Mouse (Mus musculus): ENCODE data around the gene Cntn4.
A peak's percentile ranks its signal among the peaks of the same experiment; 100 is the strongest.

The Cntn4 gene

GRCm38 (mm10) chr6:105677149-105678031 is at the start of gene Cntn4:
Cntn4 (plus strand) TSS chr6:105677660.
- DNase-seq: peak; percentile 47

DNA sequence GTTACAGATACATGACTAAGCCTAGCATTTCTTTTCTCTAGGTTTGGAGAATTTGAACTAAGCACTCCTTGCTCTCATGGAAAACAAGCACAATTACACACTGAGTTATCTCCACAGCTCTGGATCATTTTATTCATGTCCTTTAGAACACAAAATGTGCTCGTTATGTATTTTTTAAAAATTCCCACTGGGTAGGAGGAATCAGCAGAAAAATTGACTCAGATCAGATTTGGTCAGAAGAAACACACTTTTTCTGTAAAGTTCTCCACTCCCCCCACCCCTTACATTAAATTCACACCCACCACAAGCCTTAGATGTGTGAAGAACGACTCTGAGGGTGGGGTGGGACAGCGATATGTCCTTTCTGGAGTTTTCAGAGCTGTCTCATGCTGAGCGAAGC is 3.2 kb upstream of the Cntn4 start:
- DNase-seq: no peak

DNA sequence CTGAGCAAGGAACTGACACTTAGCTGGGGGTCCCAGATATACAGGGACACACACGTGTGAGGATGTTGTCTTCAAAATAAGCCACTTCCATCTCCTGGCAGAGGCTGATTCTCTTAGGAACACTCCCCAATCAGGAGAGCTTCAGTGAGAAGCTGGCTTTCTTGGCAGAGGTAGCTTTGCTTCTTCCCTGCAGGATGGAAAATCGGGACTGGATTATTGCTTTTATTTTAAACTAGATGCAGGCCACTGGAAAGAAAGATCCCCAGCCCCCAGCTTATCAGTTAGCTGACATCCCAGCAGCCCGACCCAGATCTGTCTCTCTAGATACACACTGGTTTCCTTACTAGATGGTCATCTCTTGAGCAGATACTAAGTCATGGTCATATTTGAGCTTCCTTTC is 2.4 kb upstream of the Cntn4 start:
- DNase-seq: no peak

DNA sequence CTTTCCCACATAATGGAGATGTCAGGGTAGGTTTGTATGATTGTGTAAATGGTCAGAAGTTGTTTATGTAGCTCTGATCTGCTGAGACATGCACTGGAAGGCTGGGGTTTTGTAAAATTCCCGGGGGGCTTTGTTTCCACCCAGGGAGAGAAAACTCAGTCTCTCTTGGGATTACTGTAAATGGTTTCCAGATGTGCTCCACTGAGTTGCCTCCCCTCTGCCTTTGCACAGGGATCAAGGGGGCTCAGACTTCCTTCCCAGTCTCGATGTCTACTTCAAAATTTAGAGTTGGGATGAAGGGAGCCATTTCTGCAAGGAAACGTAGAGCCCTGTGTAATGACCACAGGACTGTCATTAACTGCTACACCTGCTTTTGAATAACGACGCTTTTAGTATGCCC is 823 bp upstream of the Cntn4 start:
- DNase-seq: peak; percentile 21

GRCm38 (mm10) chr6:105678778-105679177 is 1.3 kb downstream of the Cntn4 start:
- DNase-seq: no peak

GRCm38 (mm10) chr6:105681496-105681895 is 4.0 kb downstream of the Cntn4 start:
- DNase-seq: no peak

DNA sequence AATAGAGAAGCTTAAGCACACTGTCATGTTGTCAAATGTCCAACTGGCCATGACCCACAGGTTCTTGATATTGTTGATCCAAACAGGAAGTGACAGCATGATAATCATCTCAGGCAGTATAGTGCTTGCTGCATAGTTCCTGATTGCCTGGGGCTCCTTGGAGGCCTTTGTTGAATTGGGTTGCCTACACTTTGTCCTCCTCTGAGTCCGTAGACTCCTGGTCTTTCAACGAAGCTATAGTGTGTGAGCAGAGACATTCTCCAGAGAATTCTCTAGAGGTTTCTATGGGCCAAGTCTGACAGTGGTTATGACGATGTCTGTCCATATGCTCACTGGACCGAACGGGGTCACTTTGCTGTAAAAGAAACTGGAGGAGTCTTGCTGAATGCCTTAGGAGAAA is 5.8 kb downstream of the Cntn4 start:
- DNase-seq: no peak

DNA sequence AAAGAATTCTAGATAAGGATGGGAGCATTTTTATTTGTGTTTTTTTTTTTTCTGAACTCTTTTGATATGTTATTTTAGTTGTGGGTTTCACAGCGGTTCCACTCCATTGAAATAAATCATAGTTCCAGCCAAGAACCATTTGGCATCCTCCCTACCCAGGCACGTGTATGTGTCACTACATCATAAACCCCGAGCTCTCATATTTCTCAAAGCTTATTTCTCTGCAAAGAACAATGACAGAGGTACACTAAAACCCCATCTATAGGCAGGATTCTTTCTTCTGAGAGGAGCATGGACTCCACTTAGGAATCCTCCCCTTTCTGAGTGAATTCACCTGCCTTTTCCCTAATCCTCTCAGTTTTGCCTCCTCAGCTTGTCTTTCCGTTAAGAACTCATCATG is 6.7 kb downstream of the Cntn4 start:
- DNase-seq: no peak

DNA sequence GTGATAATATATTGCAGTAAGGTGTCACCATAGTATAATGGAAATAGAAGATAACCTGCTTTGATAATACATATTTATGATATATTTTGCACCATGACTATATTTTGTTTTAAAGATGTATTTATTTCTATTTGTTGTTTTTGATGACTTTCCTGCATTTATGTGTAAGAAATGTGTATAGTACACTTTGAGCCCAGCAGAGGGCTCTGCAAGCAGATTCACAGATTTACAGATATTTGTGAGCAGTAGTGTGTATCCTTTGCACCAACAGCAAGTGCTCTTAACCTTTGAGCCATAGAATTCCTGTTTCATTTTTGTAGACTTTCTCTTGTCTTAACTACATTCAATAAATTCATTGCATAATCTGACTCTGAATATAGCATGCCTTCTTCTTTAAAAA is 10.7 kb downstream of the Cntn4 start:
- DNase-seq: no peak

GRCm38 (mm10) chr6:105742026-105742425 is 64.6 kb downstream of the Cntn4 start:
- peak; percentile 47 for DNase-seq

DNA sequence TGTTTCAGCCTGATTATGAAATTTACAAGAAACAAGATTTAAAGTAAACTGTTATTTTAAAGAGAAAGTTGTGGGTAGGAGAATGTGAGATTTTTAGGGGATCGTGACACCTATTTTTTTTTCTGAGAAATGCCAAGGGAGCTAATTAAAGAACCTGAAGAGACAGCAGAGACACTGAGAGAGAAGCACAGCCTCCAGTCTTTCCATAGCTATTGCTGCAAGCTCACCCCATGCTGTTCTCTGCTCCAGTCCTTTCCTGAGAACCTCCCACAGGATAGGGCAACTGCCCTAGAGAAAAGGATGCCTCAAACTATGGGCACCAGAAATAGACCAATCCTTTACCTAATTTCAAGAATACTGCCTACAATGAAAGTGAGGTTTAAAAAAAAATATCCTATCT is 103.2 kb downstream of the Cntn4 start:
- DNase-seq: no peak

DNA sequence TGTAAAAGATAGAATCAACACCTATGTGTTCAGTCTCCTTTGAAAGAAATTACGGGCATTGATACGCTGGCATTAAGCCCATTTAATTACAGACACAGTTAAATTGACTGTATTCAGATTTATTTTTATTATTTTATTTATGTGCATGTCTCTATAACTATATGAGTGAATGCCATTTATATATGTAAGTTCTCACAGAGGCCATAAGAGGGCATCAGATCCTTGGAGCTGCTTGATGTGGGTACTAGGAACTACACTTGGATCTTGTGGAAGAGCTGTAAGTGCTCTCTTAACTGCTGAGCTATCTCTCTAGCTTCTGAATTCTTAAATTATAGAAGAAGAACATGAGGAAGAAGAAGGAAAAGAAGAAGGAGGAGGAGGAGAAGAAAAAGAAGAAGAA is 111.0 kb downstream of the Cntn4 start:
- peak; percentile 2 for DNase-seq

- DNase-seq: no peak
Observed at GRCm38 (mm10) chr6:105835099-105835498, 157.6 kb downstream of the Cntn4 start.

GRCm38 (mm10) chr6:105847296-105847695 is 169.8 kb downstream of the Cntn4 start:
- DNase-seq: no peak

- DNase-seq: no peak
Observed at GRCm38 (mm10) chr6:105892838-105893237, 215.4 kb downstream of the Cntn4 start.

- no peak for DNase-seq
Observed at GRCm38 (mm10) chr6:105938485-105938884, 261.0 kb downstream of the Cntn4 start.

DNA sequence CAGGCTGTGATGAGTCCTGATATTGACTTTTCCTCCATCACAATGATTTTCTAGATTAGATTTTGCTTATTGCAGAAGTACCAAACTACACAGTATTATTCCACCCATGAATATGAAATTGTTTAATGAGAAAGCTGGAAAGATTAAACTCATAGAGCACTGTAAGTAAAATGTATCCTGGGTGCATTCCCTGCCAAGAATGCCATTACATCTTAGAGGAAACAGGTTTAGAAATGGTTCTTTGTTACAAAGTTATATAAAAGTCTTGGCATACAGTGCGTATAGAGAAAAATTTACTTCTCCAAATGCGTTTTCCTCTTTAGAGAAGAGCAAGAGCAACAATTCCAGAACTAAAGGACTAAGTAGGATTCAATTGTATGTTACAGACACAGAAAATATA is 261.8 kb downstream of the Cntn4 start:
- no peak for DNase-seq

DNA sequence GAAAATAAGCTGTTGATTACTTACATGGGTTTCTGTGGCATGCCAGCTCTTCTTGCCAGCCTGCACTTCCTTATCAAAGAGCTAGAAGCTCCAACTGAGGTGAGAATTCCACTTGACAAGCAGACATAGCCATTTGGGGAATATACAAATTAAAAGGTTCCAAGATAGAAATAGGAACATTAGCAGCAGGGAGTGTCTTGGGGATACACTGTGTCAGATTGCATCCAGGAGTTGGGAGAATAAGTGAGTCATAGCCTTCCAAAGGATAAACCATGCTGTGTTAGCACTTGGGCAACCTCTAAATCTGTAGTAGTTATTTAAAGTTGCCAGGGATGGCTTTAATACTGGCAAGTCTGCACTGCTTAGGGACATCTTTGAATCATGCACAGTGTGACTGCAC is 263.1 kb downstream of the Cntn4 start:
- no peak for DNase-seq

GRCm38 (mm10) chr6:105991492-105991891 is 314.0 kb downstream of the Cntn4 start:
- DNase-seq: no peak

DNA sequence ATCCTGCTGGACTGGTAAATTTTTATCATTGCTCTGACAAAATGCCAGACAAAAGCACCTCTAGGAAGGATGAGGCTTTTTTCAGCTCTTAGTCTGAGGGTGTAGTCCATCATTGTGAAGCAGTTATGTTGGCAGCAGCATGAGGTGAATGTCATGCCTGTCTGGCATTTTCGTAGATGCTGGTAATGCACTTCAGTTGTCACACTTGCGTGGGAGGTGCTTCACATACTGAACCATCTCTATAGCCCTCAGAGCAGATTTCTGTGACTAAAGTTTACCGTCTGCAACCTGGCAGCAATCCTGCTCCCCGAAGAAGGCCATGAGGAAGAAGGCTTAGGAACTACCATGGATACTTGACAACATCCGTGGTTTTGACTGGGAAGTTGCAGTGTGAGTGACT is 335.6 kb downstream of the Cntn4 start:
- no peak for DNase-seq

DNA sequence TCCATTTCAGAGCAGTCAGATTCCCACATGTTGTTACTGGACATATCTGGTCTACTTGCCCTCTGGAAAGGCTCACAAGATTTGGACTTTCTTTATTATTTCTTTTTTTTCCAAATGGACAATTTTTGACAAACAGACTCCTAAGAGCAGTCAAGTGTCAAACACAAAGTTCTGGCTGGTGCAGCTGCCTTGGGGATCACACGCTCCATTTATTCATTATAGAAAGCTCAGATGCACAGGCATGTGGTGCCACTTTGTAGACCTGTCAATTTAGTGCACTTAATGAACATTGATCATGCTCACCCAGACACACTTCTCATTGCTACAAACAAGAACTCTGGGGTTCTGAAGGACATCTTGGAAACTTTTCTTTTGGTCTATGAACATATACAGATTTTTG is 337.7 kb downstream of the Cntn4 start:
- no peak for DNase-seq

GRCm38 (mm10) chr6:106048878-106049277 is 371.4 kb downstream of the Cntn4 start:
- no peak for DNase-seq

- no peak for DNase-seq
Observed at GRCm38 (mm10) chr6:106056123-106056522, 378.7 kb downstream of the Cntn4 start.

- peak; percentile 3 for DNase-seq
Observed at GRCm38 (mm10) chr6:106078071-106078603, 400.7 kb downstream of the Cntn4 start.

DNA sequence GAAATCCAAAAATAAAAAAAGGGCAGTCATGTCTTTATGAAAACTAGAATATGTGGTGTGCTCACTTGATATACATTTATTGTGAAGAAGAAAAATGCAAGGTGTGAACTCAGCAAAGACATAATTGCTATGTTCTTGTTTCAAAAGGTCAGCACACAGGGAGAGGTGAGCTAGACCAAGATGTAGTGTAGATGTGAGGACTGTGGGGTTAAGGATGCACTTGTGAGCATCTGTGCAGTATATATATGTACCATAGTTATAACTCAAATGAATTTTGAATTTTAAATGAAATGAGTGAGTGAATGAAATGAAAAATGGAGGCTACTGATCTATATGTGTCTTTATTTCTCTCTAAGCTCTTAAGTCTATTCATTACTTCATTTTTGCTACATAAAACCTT is 401.2 kb downstream of the Cntn4 start:
- DNase-seq: no peak
